ENCODE assay signal across 23 mouse cellular contexts in genomic region chr11:121631410-121631809, GRCm38 (mm10). TPM values are rescaled to one million over a fixed set of nuclear protein-coding genes. Genes with fewer than 3 reads are reported as not detected.
A peak's percentile ranks its signal among the peaks of the same experiment; 100 is the strongest.
DNase-seq lines count a peak whose midpoint lies in the region; ATAC-seq and TF ChIP-seq lines count a peak whose summit lies in the region.
"Had no signal": no experiment of that assay in that cellular context is flagged by ENCODE, and none has a peak within 500 bp of the region (broad histone marks: within the 10 kb centered on the region; RNA-seq: fewer than 3 reads in every experiment).

No protein-coding gene starts in this region.

- no peak overlapping the region for H3K4me3 ChIP-seq in midbrain, postnatal 0 days (ENCODE audit: low read depth, low read length)
- no peak overlapping the region for H3K4me3 ChIP-seq in midbrain, embryonic 16.5 days (ENCODE audit: low read depth, low read length)
- H3K4me3 ChIP-seq: heart, embryonic 15.5 days; layer of hippocampus, adult 2 months; liver, embryonic 13.5 days; midbrain, embryonic 15.5 days had no signal

- ATAC-seq in midbrain, postnatal 0 days (ENCODE audit: low FRiP score) = no peak
- no peak for ATAC-seq in midbrain, embryonic 16.5 days
- ATAC-seq: activated CD4-positive, CD25-positive, alpha-beta regulatory T cell, adult 4 months; intestine, postnatal 0 days; midbrain, embryonic 15.5 days had no signal

- H3K9ac ChIP-seq in midbrain, postnatal 0 days (replicated peaks; ENCODE audit: low read length, poor library complexity, severe bottlenecking) = no peak overlapping the region
- no peak overlapping the region for H3K9ac ChIP-seq in midbrain, embryonic 16.5 days (ENCODE audit: low read depth, low read length)
- H3K9ac ChIP-seq: heart, embryonic 15.5 days; liver, embryonic 13.5 days; midbrain, embryonic 15.5 days had no signal

- no peak for TF ChIP-seq CTCF in midbrain, postnatal 0 days (IDR thresholded peaks at IDR 0.05)

- DNase-seq in heart, adult 11 months = peak; percentile 44
- no peak for DNase-seq in heart, postnatal 36 days
- DNase-seq in midbrain, postnatal 0 days (ENCODE audit: low spot score) = peak; percentile 53
- DNase-seq in cerebellum, adult 18-20 months = peak; percentile 23 to 29
- DNase-seq in cerebellum, postnatal 14 days = peak; percentile 36 to 42
- DNase-seq in yolk sac, embryonic 10.5 days (ENCODE audit: low spot score) = no peak
- no peak for DNase-seq in gastrocnemius, postnatal 10 days
- DNase-seq: adrenal gland, adult 8-10 months; heart, postnatal 4 days; kidney, postnatal 25 days; liver, embryonic 13.5 days; lung, adult 2 months; lung, postnatal 36 days; right cerebral cortex, postnatal 14 days; spleen, adult 18-20 months; thymus, postnatal 14 days had no signal

- H3K27me3 ChIP-seq in midbrain, postnatal 0 days (ENCODE audit: insufficient read depth, low read length) = no peaks in the 10 kb centered on the region
- H3K27me3 ChIP-seq in midbrain, embryonic 16.5 days (ENCODE audit: control insufficient read depth, insufficient read depth, low read depth, low read length) = no peaks in the 10 kb centered on the region
- H3K27me3 ChIP-seq: heart, embryonic 15.5 days; liver, embryonic 13.5 days; megakaryocyte, embryonic 14.5 days; midbrain, embryonic 15.5 days had no signal

- intact Hi-C loops in heart, postnatal 36 days (cut with DNase I) = no loop called here

- peaks cover 12% of the 10 kb centered on the region for H3K36me3 ChIP-seq in midbrain, postnatal 0 days (ENCODE audit: insufficient read depth, low read length)
- peaks cover 3% of the 10 kb centered on the region for H3K36me3 ChIP-seq in midbrain, embryonic 16.5 days (ENCODE audit: control insufficient read depth, insufficient read depth, low read length)
- H3K36me3 ChIP-seq: midbrain, embryonic 15.5 days had no signal

- 93% methylated on average over 7 of the region's 7 CpGs for WGBS in midbrain, postnatal 0 days
- 87% methylated on average over 7 of the region's 7 CpGs for WGBS in midbrain, embryonic 16.5 days

- no peaks in the 10 kb centered on the region for H3K4me1 ChIP-seq in midbrain, postnatal 0 days (ENCODE audit: insufficient read depth, low read length)
- H3K4me1 ChIP-seq in midbrain, embryonic 16.5 days (ENCODE audit: control insufficient read depth, insufficient read depth, low read length) = no peaks in the 10 kb centered on the region
- H3K4me1 ChIP-seq: heart, embryonic 15.5 days; liver, embryonic 13.5 days; midbrain, embryonic 15.5 days had no signal

- no peak overlapping the region for H3K4me2 ChIP-seq in midbrain, postnatal 0 days (ENCODE audit: low read depth, low read length, poor library complexity, severe bottlenecking)
- H3K4me2 ChIP-seq in midbrain, embryonic 16.5 days (ENCODE audit: low read length) = no peak overlapping the region
- H3K4me2 ChIP-seq: heart, embryonic 15.5 days; liver, embryonic 13.5 days; midbrain, embryonic 15.5 days had no signal

- no peaks in the 10 kb centered on the region for H3K9me3 ChIP-seq in midbrain, postnatal 0 days (ENCODE audit: low read length)
- H3K9me3 ChIP-seq in midbrain, embryonic 16.5 days (replicated peaks; ENCODE audit: control insufficient read depth, low read length, poor library complexity, severe bottlenecking) = no peaks in the 10 kb centered on the region
- H3K9me3 ChIP-seq: heart, embryonic 15.5 days; liver, embryonic 13.5 days; megakaryocyte, embryonic 14.5 days; midbrain, embryonic 15.5 days had no signal

- H3K27ac ChIP-seq in midbrain, postnatal 0 days (ENCODE audit: low read depth, low read length) = no peak overlapping the region
- no peak overlapping the region for H3K27ac ChIP-seq in midbrain, embryonic 16.5 days (ENCODE audit: low read length)
- H3K27ac ChIP-seq: heart, embryonic 15.5 days; liver, embryonic 13.5 days; midbrain, embryonic 15.5 days had no signal

RNA-seq across cellular contexts. Expression of gene B3gntl1, which starts 41.5 kb away (rescaled TPM):
- total RNA-seq in heart, postnatal 36 days (2021) = 1 to 10 TPM; 3.5 to 4.3 TPM
- total RNA-seq in midbrain, postnatal 0 days (2014; rRNA removed) = 10.1 and 10.5 TPM in 2 replicates
- 5.8 and 6.6 TPM in 2 replicates for polyA plus RNA-seq in midbrain, postnatal 0 days (2015; fragmentation: Nextera tagmentation; extraction: Ambion mirVana)
- 6.6 and 6.7 TPM in 2 replicates for polyA plus RNA-seq in midbrain, embryonic 16.5 days (2015; fragmentation: Nextera tagmentation; extraction: Ambion mirVana)
- 1 to 10 TPM; 3.2 to 4.5 TPM for total RNA-seq in gastrocnemius, postnatal 10 days (2021)

Comparison
In these comparisons a context has a peak if more than half of its experiments do, and no peak if none do; other contexts are left out.
1. DNase-seq: peak in heart, adult 11 months (single experiment), midbrain, postnatal 0 days (single experiment), cerebellum, adult 18-20 months (2 of 2) and cerebellum, postnatal 14 days (2 of 2); none in heart, postnatal 36 days (0 of 2), yolk sac, embryonic 10.5 days (single experiment) and gastrocnemius, postnatal 10 days (single experiment).